Mouse (Mus musculus): ENCODE data around the gene Itm2b. TPM values are rescaled to one million over a fixed set of nuclear protein-coding genes. Genes with fewer than 3 reads are reported as not detected.

Itm2b gene
- total and polyA plus RNA-seq, 3 experiments = 104 to 523 (median 507) TPM

DNA sequence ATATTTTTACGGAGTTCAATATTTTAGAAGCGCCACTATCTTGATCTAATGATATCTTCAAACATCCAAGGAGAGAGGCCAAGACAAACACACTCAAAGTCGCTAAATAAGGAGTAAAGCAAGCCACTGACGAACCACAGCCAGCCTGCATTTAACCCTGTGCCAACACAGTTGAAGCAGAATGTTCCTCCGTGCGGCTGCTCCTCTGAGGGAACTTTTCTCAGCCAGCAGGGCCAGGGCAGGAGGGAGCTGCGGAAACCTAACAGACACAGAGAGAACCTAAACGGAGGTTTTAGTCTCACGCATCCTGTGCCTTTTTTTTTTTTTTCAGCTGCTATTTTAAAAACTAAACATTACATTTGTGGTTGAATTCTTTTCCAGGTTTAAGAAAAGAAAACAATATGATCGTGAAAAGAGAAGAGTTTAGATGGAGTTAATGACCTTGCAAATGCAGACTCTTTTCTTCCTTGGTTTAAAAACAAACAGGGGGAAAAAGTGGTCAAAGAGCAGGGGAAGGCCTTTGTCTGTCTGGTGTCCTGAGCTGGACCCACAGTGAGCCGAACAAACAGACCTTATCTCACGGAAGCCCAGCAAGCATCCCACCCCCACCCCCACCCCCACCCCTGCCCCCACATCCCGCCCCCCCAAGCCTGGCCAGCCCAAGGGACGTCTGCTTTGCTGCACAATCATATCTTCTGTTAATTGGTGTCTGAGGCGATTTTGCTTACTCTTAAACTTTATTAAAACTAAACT is 15.0 kb upstream of the Itm2b start:
- Histone ChIP-seq H3K36me3 (replicated peaks) (no peaks in the 10 kb centered on the region), H3K4me1 (ENCODE audit: insufficient read depth, low read depth, low read length) (peaks cover 76% of the 10 kb centered on the region), H3K4me3 (ENCODE audit: low read depth, low read length) (peak overlapping the region; percentile 54; the same call in 1 of the 2 replicates), H3K9me3 (replicated peaks) (no peaks in the 10 kb centered on the region), H3K27me3 (ENCODE audit: insufficient read depth, low read length) (no peaks in the 10 kb centered on the region)
- DNase-seq (ENCODE audit: low spot score) (no peak), ATAC-seq (ENCODE audit: extremely low read depth, insufficient number of reproducible peaks, low FRiP score, poor library complexity, severe bottlenecking) (no peak)
- TF ChIP-seq POLR2AphosphoS5 (IDR thresholded peaks at IDR 0.05; ENCODE audit: insufficient replicate concordance, low read depth, low read length) = no peak
- no peak for TF ChIP-seq CTCF (IDR thresholded peaks at IDR 0.05; ENCODE audit: low read depth, low read length)
- no peak for TF ChIP-seq GATA1 (IDR thresholded peaks at IDR 0.05; ENCODE audit: borderline replicate concordance, low read length)
- TF ChIP-seq GATA2 (IDR thresholded peaks at IDR 0.05; ENCODE audit: borderline replicate concordance, low read depth, low read length) = no peak
- no peak for TF ChIP-seq TAL1 (conservative IDR thresholded peaks at IDR 0.05; ENCODE audit: low read depth, low read length)

DNA sequence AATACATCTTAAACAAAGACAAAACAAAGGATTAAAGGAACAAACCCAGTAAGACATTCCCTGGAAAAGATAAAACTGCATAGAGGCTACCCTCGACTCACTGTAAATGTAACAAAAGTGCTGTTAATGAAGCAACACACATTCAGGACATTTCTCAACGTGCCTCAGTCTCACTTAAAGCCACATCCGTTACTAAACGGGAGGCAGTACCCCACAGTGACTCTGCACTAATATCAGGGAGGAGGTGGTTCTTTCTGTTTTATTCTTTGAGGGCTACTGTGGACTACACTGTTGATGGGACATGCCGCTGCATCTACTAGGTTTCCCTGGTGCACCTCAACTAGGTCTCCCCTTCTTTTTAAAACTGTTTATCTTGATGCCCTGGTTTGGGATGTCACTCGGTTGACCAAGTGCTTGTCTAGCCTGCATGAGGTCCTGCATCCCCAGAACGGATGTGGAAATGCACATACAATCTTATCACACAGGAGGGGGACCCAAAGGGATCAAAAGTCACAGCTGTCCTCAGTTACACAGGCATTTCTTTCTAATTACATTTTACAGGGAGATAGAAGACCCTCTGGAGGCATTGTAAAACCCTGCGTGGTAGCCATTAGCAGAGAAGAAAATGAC is 13.4 kb upstream of the Itm2b start:
- Histone ChIP-seq H3K27me3 (ENCODE audit: insufficient read depth, low read length) (no peaks in the 10 kb centered on the region), H3K4me3 (ENCODE audit: low read depth, low read length) (peak overlapping the region; percentile 48; the same call in 1 of the 2 replicates), H3K36me3 (replicated peaks) (no peaks in the 10 kb centered on the region), H3K4me1 (ENCODE audit: insufficient read depth, low read depth, low read length) (peaks cover 73% of the 10 kb centered on the region), H3K9me3 (replicated peaks) (no peaks in the 10 kb centered on the region)
- peak; percentile 43 for DNase-seq (ENCODE audit: low spot score)
- ATAC-seq (ENCODE audit: extremely low read depth, insufficient number of reproducible peaks, low FRiP score, poor library complexity, severe bottlenecking) = peak; percentile 81
- TF ChIP-seq POLR2AphosphoS5 (IDR thresholded peaks at IDR 0.05; ENCODE audit: insufficient replicate concordance, low read depth, low read length) (no peak), TAL1 (conservative IDR thresholded peaks at IDR 0.05; ENCODE audit: low read depth, low read length) (peak; percentile 14; the same call in 1 of the 2 replicates)

GRCm38 (mm10) chr14:73395750-73396149 is 10.7 kb upstream of the Itm2b start:
- Histone ChIP-seq H3K4me3 (ENCODE audit: low read depth, low read length) (no peak overlapping the region), H3K9me3 (replicated peaks) (no peaks in the 10 kb centered on the region), H3K4me1 (ENCODE audit: insufficient read depth, low read depth, low read length) (peaks cover 68% of the 10 kb centered on the region), H3K27me3 (ENCODE audit: insufficient read depth, low read length) (no peaks in the 10 kb centered on the region), H3K36me3 (replicated peaks) (no peaks in the 10 kb centered on the region)
- TF ChIP-seq GATA2 (IDR thresholded peaks at IDR 0.05; ENCODE audit: borderline replicate concordance, low read depth, low read length) (no peak), GATA1 (IDR thresholded peaks at IDR 0.05; ENCODE audit: borderline replicate concordance, low read length) (no peak), CTCF (IDR thresholded peaks at IDR 0.05; ENCODE audit: low read depth, low read length) (no peak), POLR2AphosphoS5 (IDR thresholded peaks at IDR 0.05; ENCODE audit: insufficient replicate concordance, low read depth, low read length) (no peak), TAL1 (conservative IDR thresholded peaks at IDR 0.05; ENCODE audit: low read depth, low read length) (no peak)
- no peak for ATAC-seq (ENCODE audit: extremely low read depth, insufficient number of reproducible peaks, low FRiP score, poor library complexity, severe bottlenecking)
- DNase-seq (ENCODE audit: low spot score) = no peak

- DNase-seq (ENCODE audit: low spot score) = no peak
- no peaks in the 10 kb centered on the region for H3K9me3 ChIP-seq (replicated peaks)
- H3K4me1 ChIP-seq (ENCODE audit: insufficient read depth, low read depth, low read length) = peaks cover 69% of the 10 kb centered on the region
- H3K4me3 ChIP-seq (ENCODE audit: low read depth, low read length) = no peak overlapping the region
- TF ChIP-seq POLR2AphosphoS5 (IDR thresholded peaks at IDR 0.05; ENCODE audit: insufficient replicate concordance, low read depth, low read length) (no peak), GATA1 (IDR thresholded peaks at IDR 0.05; ENCODE audit: borderline replicate concordance, low read length) (no peak), GATA2 (IDR thresholded peaks at IDR 0.05; ENCODE audit: borderline replicate concordance, low read depth, low read length) (no peak), TAL1 (conservative IDR thresholded peaks at IDR 0.05; ENCODE audit: low read depth, low read length) (no peak), CTCF (IDR thresholded peaks at IDR 0.05; ENCODE audit: low read depth, low read length) (no peak)
- H3K36me3 ChIP-seq (replicated peaks) = no peaks in the 10 kb centered on the region
- no peak for ATAC-seq (ENCODE audit: extremely low read depth, insufficient number of reproducible peaks, low FRiP score, poor library complexity, severe bottlenecking)
- H3K27me3 ChIP-seq (ENCODE audit: insufficient read depth, low read length) = no peaks in the 10 kb centered on the region
Measured at GRCm38 (mm10) chr14:73394263-73395006, 9.3 kb upstream of the Itm2b start.

DNA sequence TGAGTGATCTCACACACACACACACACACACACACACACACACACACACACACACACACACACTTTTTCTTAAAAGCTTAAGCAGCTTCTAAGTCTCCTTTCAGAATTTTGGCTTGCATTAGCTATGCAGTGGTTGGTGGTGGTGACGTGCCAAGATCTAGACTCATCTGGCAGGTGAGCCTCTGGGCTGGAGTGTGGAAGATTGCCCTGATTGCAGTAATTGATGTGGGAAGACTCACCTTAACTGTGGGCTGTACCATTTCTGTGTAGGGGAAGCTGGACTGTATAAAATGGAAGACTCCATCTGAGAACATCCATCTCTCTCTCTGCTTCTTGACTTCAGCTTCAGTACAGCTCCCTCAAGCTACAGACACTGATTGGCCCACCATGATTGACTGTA is 6.4 kb upstream of the Itm2b start:
- TF ChIP-seq POLR2AphosphoS5 (IDR thresholded peaks at IDR 0.05; ENCODE audit: insufficient replicate concordance, low read depth, low read length) = no peak
- TF ChIP-seq GATA2 (IDR thresholded peaks at IDR 0.05; ENCODE audit: borderline replicate concordance, low read depth, low read length) = no peak
- TF ChIP-seq GATA1 (IDR thresholded peaks at IDR 0.05; ENCODE audit: borderline replicate concordance, low read length) = no peak
- TF ChIP-seq TAL1 (conservative IDR thresholded peaks at IDR 0.05; ENCODE audit: low read depth, low read length) = no peak
- no peak for TF ChIP-seq CTCF (IDR thresholded peaks at IDR 0.05; ENCODE audit: low read depth, low read length)
- ATAC-seq (ENCODE audit: extremely low read depth, insufficient number of reproducible peaks, low FRiP score, poor library complexity, severe bottlenecking) = no peak
- Histone ChIP-seq H3K4me1 (ENCODE audit: insufficient read depth, low read depth, low read length) (peaks cover 70% of the 10 kb centered on the region), H3K9me3 (replicated peaks) (no peaks in the 10 kb centered on the region), H3K4me3 (ENCODE audit: low read depth, low read length) (no peak overlapping the region), H3K36me3 (replicated peaks) (no peaks in the 10 kb centered on the region), H3K27me3 (ENCODE audit: insufficient read depth, low read length) (no peaks in the 10 kb centered on the region)
- no peak for DNase-seq (ENCODE audit: low spot score)

GRCm38 (mm10) chr14:73390196-73390595 is 5.1 kb upstream of the Itm2b start:
- H3K36me3 ChIP-seq (replicated peaks) = no peaks in the 10 kb centered on the region
- peak; percentile 73 for ATAC-seq (ENCODE audit: extremely low read depth, insufficient number of reproducible peaks, low FRiP score, poor library complexity, severe bottlenecking)
- no peaks in the 10 kb centered on the region for H3K27me3 ChIP-seq (ENCODE audit: insufficient read depth, low read length)
- H3K4me1 ChIP-seq (ENCODE audit: insufficient read depth, low read depth, low read length) = peaks cover 74% of the 10 kb centered on the region
- H3K4me3 ChIP-seq (ENCODE audit: low read depth, low read length) = no peak overlapping the region; the same call in 1 of the 2 replicates
- DNase-seq (ENCODE audit: low spot score) = no peak
- H3K9me3 ChIP-seq (replicated peaks) = no peaks in the 10 kb centered on the region
- no peak for TF ChIP-seq CTCF (IDR thresholded peaks at IDR 0.05; ENCODE audit: low read depth, low read length)
- peak; percentile 35; the same call in 1 of the 2 replicates for TF ChIP-seq TAL1 (conservative IDR thresholded peaks at IDR 0.05; ENCODE audit: low read depth, low read length)
- no peak for TF ChIP-seq GATA2 (IDR thresholded peaks at IDR 0.05; ENCODE audit: borderline replicate concordance, low read depth, low read length)
